Mouse (Mus musculus) embryonic fibroblast, embryonic 13.5 days (primary cell): ENCODE results near the gene Gm20509. TPM values are rescaled to one million over a fixed set of nuclear protein-coding genes. Genes with fewer than 3 reads are reported as not detected.

ENCODE experiments used
- H3K27ac ChIP-seq: 2 replicates; pipeline ENCODE4 v1.5.1; 2012; ENCODE audit warnings: low read length, control low read depth, inconsistent platforms; ENCODE audit not compliant: insufficient read depth
- H3K4me1 ChIP-seq: 2 replicates; pipeline ENCODE4 v1.6.1; 2011; ENCODE audit warnings: low read length; ENCODE audit not compliant: control insufficient read depth, insufficient read depth
- H3K4me3 ChIP-seq: 2 replicates; pipeline ENCODE4 v1.5.1; 2011; ENCODE audit warnings: mild to moderate bottlenecking, control low read depth, low read length; ENCODE audit not compliant: insufficient read depth
- CTCF ChIP-seq: IDR thresholded peaks from 2 replicates; pipeline ENCODE4 v1.5.1; 2011; ENCODE audit warnings: mild to moderate bottlenecking, control low read depth, low read length, moderate library complexity, borderline replicate concordance; ENCODE audit not compliant: insufficient read depth
- POLR2A ChIP-seq: IDR thresholded peaks from 2 replicates; pipeline ENCODE4 v1.6.1; 2011; ENCODE audit warnings: low read depth, mild to moderate bottlenecking, control low read depth, low read length, moderate library complexity
- polyA plus RNA-seq: library from polyadenylated mRNA; stranded (reverse); fragments of >200 nt; gene quantifications from 2 replicates; pipeline ENCODE4 v1.2.4, GENCODE M21; 2011; ENCODE audit warnings: low read depth; ENCODE audit not compliant: missing spikeins, insufficient read length

Gene Gm20509
- polyA plus RNA-seq, 1 experiment, result not detected

- Histone ChIP-seq H3K4me1 (no peaks in the 10 kb centered on the region), H3K4me3 (no peak overlapping the region), H3K27ac (no peak overlapping the region)
- TF ChIP-seq CTCF (no peak), POLR2A (no peak)
Observed at GRCm38 (mm10) chr9:73125043-73125570, 22.8 kb downstream of the Gm20509 start.

DNA sequence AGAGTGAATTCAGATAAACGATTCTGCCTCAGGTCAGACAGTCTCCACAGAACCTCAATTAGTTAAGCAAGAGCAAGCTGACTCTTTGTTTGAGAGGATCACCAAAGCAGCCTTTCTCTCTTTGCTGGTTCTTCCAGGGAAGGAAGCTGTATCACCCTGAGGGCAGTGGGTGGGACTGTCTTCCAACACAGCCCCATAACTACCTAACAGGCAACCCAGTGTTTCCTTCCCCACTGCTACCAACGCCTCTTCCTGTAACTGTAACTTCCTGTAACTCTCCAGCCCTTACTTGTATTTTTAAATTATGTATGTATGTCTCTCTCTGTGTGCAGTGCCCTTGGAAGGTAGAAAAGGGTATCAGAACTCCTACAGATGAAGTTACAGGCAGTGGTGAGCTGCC, 25.2 kb downstream of the Gm20509 start:
- Histone ChIP-seq H3K27ac (no peak overlapping the region), H3K4me3 (no peak overlapping the region), H3K4me1 (peaks cover 5% of the 10 kb centered on the region; the same call in 1 of the 2 replicates)
- TF ChIP-seq POLR2A (no peak), CTCF (no peak)

GRCm38 (mm10) chr9:73129875-73130274, 27.6 kb downstream of the Gm20509 start:
- H3K4me3 ChIP-seq, result no peak overlapping the region
- TF ChIP-seq POLR2A (no peak), CTCF (no peak)
- H3K27ac ChIP-seq, result no peak overlapping the region
- peaks cover 5% of the 10 kb centered on the region; the same call in 1 of the 2 replicates for H3K4me1 ChIP-seq

GRCm38 (mm10) chr9:73130529-73130928, 28.3 kb downstream of the Gm20509 start:
- peaks cover 5% of the 10 kb centered on the region; the same call in 1 of the 2 replicates for H3K4me1 ChIP-seq
- TF ChIP-seq POLR2A (no peak), CTCF (no peak)
- H3K27ac ChIP-seq, result no peak overlapping the region
- no peak overlapping the region for H3K4me3 ChIP-seq

GRCm38 (mm10) chr9:73137341-73137886, 35.1 kb downstream of the Gm20509 start:
- H3K4me1 ChIP-seq, result no peaks in the 10 kb centered on the region
- no peak overlapping the region for H3K27ac ChIP-seq
- no peak for TF ChIP-seq POLR2A
- TF ChIP-seq CTCF, result no peak
- no peak overlapping the region for H3K4me3 ChIP-seq

GRCm38 (mm10) chr9:73154347-73154746, 52.1 kb downstream of the Gm20509 start:
- TF ChIP-seq CTCF (no peak), POLR2A (no peak)

GRCm38 (mm10) chr9:73157968-73158367, 55.7 kb downstream of the Gm20509 start:
- no peak for TF ChIP-seq POLR2A
- TF ChIP-seq CTCF, result no peak
- Histone ChIP-seq H3K4me1 (no peaks in the 10 kb centered on the region), H3K27ac (no peak overlapping the region), H3K4me3 (no peak overlapping the region)

More at GRCm38 (mm10) chr9:73154347-73154746, 52.1 kb downstream of the Gm20509 start:
- Histone ChIP-seq H3K27ac (no peak overlapping the region), H3K4me1 (no peaks in the 10 kb centered on the region), H3K4me3 (no peak overlapping the region)

DNA sequence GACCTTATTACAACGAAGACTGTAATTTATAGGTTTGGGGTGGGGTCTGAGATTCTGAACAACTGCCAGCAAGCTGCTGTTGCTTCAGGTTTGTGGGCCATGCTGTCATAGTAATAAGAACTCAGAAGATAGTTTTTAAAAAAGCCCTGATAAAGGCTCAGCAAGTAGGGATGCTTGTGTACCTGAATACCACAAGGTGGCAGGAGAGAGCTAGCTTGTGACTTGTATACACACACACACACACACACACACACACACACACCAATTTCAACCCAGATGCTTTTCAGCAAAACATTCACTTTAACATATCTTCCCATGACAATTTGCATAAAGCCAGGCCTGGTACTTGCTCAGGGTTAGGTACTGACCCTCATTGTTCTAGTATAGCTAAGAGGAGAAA, 57.0 kb downstream of the Gm20509 start:
- Histone ChIP-seq H3K27ac (no peak overlapping the region), H3K4me1 (no peaks in the 10 kb centered on the region), H3K4me3 (no peak overlapping the region)
- TF ChIP-seq POLR2A (no peak), CTCF (no peak)

- Histone ChIP-seq H3K4me1 (no peaks in the 10 kb centered on the region), H3K4me3 (peak overlapping the region; percentile 16; the same call in 1 of the 2 replicates), H3K27ac (no peak overlapping the region)
- TF ChIP-seq POLR2A, result no peak
- TF ChIP-seq CTCF, result peak; percentile 56; the same call in 1 of the 2 replicates
Observed at GRCm38 (mm10) chr9:73162571-73163333, 60.5 kb downstream of the Gm20509 start.

DNA sequence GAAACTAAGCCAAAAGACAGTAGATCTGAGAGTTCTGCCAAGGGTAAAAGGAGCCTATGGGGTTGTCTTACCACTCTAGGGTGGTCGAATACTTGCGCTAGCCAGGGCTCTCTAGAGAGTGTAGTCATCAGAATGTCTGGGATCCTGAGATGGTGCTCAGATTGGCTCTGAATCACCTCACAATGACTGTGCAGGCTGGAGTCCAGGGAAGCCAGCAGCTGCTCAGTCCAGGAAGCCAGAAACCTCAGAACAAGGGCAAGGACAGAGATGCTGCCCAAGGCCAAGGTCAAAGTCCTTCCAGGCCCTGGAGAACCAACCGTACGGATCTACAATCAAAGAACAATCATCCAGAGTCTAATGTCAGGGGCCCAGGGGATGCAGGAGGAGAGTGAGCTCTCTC, 63.4 kb downstream of the Gm20509 start:
- no peaks in the 10 kb centered on the region for H3K4me1 ChIP-seq
- no peak overlapping the region for H3K27ac ChIP-seq
- H3K4me3 ChIP-seq, result no peak overlapping the region
- TF ChIP-seq CTCF (no peak), POLR2A (no peak)

Other genes starting within 250 kb of the Gm20509 start
- 5.0 and 8.0 TPM in 2 replicates for gene Pygo1, start 176.8 kb upstream of the Gm20509 start, polyA plus RNA-seq
- gene Dyx1c1, start 143.7 kb upstream of the Gm20509 start, polyA plus RNA-seq, result 0.86 and 0.95 TPM in 2 replicates
- gene Gm44503, start 143.6 kb upstream of the Gm20509 start, polyA plus RNA-seq, result 0.30 TPM in 1 of 2 replicates, not detected in the other
- 5.5 and 6.5 TPM in 2 replicates for gene Ccpg1os, start 117.1 kb upstream of the Gm20509 start, polyA plus RNA-seq
- gene Ccpg1, start 117.0 kb upstream of the Gm20509 start, polyA plus RNA-seq, result 28.1 and 30.7 TPM in 2 replicates
- gene Pigb, start 62.1 kb upstream of the Gm20509 start, polyA plus RNA-seq, result 15.9 and 17.5 TPM in 2 replicates
- gene Rab27a, start 57.6 kb upstream of the Gm20509 start, polyA plus RNA-seq, result 2.5 and 5.1 TPM in 2 replicates
- not detected in 2 replicates for gene Khdc3, start 634 bp upstream of the Gm20509 start, polyA plus RNA-seq
- gene Rsl24d1, start 11.0 kb downstream of the Gm20509 start, polyA plus RNA-seq, result 49.7 and 60.8 TPM in 2 replicates